Mouse (Mus musculus): ENCODE results near the gene Tcf7l1. TPM values are rescaled to one million over a fixed set of nuclear protein-coding genes. Genes with fewer than 3 reads are reported as not detected.

Gene Tcf7l1
- total RNA-seq, 1 experiment from 2014 or later, result not detected

GRCm38 (mm10) chr6:72607060-72607459 is 182.0 kb downstream of the Tcf7l1 start:
- no peak for ATAC-seq (replicated peaks; ENCODE audit: low read depth, poor library complexity, severe bottlenecking)

DNA sequence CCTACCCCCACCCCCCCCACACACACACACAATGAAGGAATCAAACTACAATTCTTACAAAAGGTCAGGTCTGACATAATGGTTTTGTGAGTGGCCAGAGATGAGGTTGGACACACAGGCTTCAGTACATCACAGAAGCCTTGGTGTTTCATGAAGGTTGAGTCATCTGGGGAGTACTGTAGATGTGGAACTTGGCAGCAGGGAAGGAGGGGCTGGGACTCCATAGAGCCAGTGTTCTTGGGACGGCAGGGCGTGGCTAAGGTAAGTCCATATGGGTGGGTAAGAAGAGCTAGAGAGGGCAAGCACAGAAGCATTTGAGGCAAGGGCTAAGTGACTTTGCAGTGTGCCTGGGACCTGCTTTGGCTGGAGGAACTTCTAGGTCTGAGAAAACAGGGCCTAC is 185.0 kb downstream of the Tcf7l1 start:
- ATAC-seq (replicated peaks; ENCODE audit: low read depth, poor library complexity, severe bottlenecking), result no peak

GRCm38 (mm10) chr6:72601732-72602131 is 187.3 kb downstream of the Tcf7l1 start:
- ATAC-seq (replicated peaks; ENCODE audit: low read depth, poor library complexity, severe bottlenecking), result peak; percentile 69

DNA sequence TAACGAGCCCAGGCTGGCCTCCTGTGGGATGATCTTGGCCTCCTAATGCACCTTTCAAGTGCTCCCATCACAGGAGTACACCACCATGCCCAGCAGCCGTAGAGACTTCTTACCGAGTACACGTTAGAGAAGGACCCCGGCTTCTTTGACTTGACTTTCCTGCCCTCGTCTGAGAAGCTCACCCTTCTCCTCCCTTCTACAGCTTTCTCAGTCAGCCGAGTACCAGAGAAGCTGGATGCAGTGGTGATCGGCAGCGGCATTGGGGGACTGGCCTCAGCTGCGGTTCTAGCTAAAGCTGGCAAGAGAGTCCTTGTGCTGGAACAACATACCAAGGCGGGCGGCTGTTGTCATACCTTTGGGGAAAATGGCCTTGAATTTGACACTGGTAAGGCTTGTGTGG is 188.3 kb downstream of the Tcf7l1 start:
- no peak for ATAC-seq (replicated peaks; ENCODE audit: low read depth, poor library complexity, severe bottlenecking)

DNA sequence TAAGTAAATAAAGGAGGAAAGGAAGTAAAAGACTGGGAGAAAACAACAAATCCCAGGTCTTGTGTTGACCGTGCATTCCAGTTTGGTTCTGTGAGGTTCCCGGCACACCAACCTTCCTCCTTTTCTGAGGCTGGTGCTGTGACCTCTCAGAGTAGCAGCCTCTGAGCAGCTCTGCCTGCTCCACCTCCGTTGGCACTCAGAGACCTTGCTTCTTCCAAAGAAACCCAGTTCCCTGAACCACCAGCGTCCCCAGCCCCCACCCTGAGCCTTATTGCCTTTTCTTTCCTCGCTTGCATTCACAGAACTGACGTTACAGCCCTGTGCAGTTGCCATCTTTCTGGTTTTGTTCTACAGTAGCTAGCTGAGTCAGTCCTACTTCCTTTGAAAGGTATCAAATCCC is 188.8 kb downstream of the Tcf7l1 start:
- ATAC-seq (replicated peaks; ENCODE audit: low read depth, poor library complexity, severe bottlenecking), result no peak

GRCm38 (mm10) chr6:72598791-72599557 is 190.1 kb downstream of the Tcf7l1 start:
- ATAC-seq (replicated peaks; ENCODE audit: low read depth, poor library complexity, severe bottlenecking), result no peak

DNA sequence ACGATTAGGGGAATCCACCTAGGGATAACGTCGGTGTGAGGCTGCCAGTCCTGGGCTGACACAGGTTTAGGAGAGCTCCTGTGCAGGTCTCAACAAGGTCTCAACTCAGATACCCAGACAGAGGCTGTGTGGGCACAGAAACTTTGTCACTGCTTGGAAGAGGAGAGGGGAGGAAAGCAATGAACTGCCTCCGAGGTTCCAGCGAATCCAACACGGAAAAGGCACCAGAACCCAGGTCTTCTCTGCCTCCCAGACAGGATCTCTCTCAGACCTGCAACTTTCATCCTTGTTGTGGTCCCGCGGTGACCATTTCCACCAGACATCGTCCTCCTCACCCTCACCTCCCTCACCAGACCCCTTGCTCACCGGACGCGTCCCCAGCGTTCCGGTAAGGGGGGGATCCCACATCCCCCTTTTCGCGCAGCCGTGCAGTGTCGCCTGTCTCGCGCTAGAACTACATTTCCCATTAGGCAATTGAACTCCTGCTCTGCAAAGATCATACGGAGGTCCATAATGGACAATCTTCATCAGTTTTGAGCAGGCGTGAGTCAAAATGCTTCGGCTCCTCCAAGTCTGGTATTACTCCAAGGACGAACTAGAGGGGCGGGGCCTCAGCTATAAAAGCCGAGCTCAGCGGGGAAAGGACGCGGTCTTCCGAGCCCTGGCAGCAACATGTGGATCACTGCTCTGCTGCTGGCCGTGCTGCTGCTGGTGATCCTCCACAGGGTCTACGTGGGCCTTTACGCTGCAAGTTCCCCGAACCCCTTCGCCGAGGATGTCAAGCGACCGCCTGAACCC is 190.9 kb downstream of the Tcf7l1 start, which contains the start of the genes Elmod3 and Retsat:
Gene Elmod3, minus strand, starts transcription at position 458 of the 798 bp plus-strand sequence.
Gene Retsat, plus strand, starts transcription at position 520 of the 798 bp plus-strand sequence.
- peak; percentile 86 for ATAC-seq (replicated peaks; ENCODE audit: low read depth, poor library complexity, severe bottlenecking)

DNA sequence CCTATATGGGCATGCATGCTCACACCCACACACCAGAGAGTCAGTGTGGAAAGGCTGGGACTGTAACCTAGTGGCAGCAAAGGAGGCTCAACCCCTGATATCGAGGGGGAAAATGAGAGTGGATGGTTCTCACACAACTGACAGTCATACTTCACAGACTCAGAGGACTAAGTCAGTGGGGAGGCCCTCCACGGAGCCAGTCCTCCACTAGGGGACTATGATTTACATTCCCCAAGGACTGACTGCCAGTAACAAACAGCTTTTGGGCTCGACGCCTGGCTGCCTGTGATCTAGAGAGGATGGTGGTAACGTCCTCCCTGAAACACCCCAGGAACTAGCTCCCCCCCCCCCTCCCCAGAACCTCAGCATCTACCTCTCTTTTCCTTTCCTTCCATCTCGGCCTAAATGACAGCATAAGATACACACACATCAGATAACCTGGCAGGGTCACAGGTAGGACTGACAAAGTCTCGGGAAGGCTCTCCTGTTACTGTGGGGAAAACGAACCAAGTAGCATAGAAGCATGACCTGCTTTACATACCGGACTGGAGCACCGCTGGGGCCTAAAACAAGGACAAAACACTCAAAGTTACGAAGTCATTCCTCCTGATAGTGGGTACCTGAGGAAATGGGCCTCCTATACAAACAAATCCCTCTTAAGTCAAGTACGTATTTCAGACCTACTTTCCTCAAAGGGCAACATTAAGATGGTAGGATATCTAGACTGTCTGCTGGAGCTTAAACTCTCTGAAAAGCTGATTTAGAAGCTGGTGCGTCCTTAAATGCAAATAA is 191.8 kb downstream of the Tcf7l1 start:
- no peak for ATAC-seq (replicated peaks; ENCODE audit: low read depth, poor library complexity, severe bottlenecking)

- no peak for ATAC-seq (replicated peaks; ENCODE audit: low read depth, poor library complexity, severe bottlenecking)
These were observed 195.1 kb downstream of the Tcf7l1 start for GRCm38 (mm10) chr6:72593914-72594313.

GRCm38 (mm10) chr6:72593011-72593803 is 195.8 kb downstream of the Tcf7l1 start:
- no peak for ATAC-seq (replicated peaks; ENCODE audit: low read depth, poor library complexity, severe bottlenecking)

DNA sequence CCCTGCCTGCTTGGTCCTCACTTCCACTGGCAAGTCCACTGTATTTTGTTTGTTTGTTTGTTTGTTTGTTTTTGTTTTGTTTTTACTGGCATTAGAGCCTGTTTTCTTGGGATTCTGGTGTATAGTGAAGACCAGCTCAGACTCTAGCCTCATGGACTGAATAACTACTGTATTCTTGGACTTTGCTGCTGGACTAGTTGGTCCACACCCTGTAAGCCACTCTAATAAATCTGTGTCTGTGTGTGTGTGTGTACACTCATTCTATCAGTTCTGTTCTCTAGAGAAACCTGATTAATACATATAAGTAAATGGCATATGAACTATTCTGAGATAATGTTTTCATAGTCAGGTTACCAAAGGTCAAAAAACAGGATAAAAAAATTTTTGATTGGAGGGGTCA is 198.9 kb downstream of the Tcf7l1 start:
- ATAC-seq (replicated peaks; ENCODE audit: low read depth, poor library complexity, severe bottlenecking), result no peak

DNA sequence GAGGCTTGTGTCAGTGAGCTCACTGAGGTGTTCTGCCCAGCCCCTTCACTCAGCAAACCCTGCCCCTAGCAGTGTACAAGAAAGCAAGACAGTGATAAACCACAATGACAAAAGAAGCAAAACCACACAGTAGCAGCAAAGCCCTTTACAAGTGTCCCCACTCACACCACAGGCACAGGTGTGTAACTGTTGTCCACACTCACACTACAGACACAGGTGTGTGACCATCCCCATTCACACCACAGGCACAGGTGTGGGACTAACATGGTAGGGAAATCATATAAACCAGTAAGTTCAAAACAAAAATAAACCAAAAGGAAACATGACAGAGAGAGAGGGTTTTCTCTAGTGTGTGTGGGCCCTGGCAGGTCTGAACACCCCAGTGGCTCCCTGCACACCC is 200.7 kb downstream of the Tcf7l1 start:
- ATAC-seq (replicated peaks; ENCODE audit: low read depth, poor library complexity, severe bottlenecking), result no peak

- no peak for ATAC-seq (replicated peaks; ENCODE audit: low read depth, poor library complexity, severe bottlenecking)
These were observed 202.4 kb downstream of the Tcf7l1 start for GRCm38 (mm10) chr6:72586701-72587100.

DNA sequence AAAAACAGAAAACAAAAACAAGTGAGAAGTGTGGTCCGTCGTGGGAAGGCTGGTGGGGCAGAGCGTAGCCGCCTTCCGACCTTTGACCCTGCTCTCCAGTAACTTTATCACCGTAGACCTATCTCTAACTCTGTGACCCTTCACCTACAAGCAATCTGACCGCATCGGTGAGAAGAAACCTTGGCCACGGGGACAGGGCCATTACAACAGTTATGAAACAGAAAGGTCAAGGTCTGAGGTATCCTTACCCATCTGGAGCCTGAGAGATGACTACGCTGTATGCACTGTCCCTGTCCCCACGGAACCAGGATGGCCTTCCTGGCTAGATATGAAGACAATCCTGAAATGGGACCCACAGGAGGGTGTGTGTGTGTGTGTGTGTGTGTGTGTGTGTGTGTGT is 204.9 kb downstream of the Tcf7l1 start:
- no peak for ATAC-seq (replicated peaks; ENCODE audit: low read depth, poor library complexity, severe bottlenecking)

DNA sequence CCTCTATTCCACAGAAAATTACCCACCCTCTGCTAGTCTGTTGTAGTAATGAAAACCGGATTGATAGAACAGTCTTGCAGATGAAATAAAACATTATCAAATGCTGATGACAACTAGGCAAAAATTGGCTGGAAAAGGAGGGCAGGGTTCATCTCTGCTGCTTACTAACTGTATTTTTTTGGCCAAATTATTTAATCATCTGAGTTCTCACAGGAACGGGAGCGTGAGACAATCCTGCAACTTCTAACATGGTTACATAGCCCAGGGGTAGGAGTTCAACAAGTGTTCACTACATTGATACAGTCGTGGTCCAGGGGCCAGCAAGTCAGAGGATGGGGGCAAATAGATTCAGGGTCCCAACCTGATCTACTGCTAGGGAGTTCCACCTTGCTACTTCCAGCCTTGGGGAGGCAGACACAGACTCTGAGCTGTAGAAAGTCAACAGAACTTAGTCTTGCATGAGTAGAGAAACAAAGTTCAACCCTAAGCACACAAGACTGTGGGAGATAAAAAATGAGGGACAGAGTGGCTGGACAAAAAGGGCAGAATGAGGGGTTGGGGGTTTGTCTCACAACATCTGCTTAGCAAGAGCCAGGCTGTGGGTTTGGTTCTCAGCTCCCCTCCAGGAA is 205.7 kb downstream of the Tcf7l1 start:
- no peak for ATAC-seq (replicated peaks; ENCODE audit: low read depth, poor library complexity, severe bottlenecking)

DNA sequence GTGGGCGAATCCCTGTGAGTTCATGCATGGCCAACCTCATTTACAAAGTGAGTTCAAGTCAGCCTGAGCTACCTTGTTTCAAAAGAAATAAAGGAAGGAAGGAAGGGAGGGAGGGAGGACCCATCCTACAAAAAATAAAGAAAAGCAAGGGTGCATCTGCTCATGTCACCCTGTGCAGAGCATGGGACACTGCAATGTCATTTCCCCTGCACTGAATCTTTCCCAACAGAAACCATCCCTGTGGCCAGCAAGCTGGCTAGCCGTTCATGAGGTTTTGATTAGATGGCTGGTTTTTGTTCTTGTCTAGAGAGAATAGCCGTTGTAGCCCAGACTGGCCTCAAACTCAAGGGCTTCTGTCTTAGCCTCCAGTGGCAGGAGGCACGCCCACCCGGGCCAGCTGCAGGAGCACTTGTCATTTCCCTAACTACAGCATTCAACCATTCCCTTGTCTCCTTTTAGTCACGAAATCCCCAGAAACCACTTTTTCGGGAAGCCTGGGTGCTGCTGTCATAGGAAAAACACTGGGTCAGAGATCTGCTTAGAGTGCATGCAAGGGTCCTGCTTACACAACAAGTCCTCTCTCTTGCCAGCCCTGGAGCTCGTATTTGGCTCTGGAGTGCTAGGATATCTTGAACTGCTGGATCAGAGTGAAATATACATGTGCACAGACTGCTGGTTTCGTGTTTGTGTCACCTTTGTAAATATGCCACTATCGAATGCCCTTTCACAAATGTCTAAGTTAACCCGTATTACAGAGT is 207.2 kb downstream of the Tcf7l1 start:
- peak; percentile 62 for ATAC-seq (replicated peaks; ENCODE audit: low read depth, poor library complexity, severe bottlenecking)
